Mouse (Mus musculus) megakaryocyte, embryonic 14.5 days (primary cell): ENCODE measurements around the gene Spdye4b.

ENCODE experiments used
- FLI1 ChIP-seq: IDR thresholded peaks from 2 replicates; pipeline ENCODE4 v1.6.1; 2012; ENCODE audit warnings: low read length, inconsistent platforms, mixed read lengths
- GATA1 ChIP-seq: IDR thresholded peaks from 3 replicates; pipeline ENCODE4 v1.6.1; 2012; ENCODE audit warnings: mixed read lengths, low read length, inconsistent platforms, borderline replicate concordance

DNA sequence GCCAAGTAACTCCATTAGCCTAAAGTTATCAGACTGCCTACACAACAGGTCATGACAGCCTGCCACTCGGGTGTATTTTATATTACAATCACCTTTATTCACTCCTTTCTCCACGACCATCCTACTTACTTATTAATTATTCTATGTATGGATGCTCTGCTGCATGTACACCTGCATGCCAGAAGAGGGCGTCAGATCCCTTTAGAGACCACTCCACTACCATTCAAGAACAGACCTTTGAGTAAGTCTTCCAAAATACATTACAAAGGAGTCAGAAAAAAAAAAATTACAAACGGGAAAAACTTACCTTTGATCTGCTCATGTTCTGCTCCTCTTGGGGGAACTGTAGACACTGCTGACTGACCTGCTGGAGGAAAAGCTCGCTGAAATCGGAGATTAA, 1.6 kb upstream of the Spdye4b start:
- TF ChIP-seq GATA1, result no peak
- no peak for TF ChIP-seq FLI1
